Mouse (Mus musculus) adrenal gland, postnatal 0 days (tissue): Measurements from ENCODE around the gene Trap1a. TPM values are rescaled to one million over a fixed set of nuclear protein-coding genes. Genes with fewer than 3 reads are reported as not detected.

Source experiments
- polyA plus RNA-seq: library from polyadenylated mRNA; unstranded; fragments of >200 nt; fragmentation: Nextera tagmentation; extraction: Ambion mirVana; gene quantifications from 2 replicates; pipeline ENCODE4 v1.2.1, GENCODE M21; 2015

The Trap1a gene
- polyA plus RNA-seq = 0.11 TPM in 1 of 2 replicates, not detected in the other

DNA sequence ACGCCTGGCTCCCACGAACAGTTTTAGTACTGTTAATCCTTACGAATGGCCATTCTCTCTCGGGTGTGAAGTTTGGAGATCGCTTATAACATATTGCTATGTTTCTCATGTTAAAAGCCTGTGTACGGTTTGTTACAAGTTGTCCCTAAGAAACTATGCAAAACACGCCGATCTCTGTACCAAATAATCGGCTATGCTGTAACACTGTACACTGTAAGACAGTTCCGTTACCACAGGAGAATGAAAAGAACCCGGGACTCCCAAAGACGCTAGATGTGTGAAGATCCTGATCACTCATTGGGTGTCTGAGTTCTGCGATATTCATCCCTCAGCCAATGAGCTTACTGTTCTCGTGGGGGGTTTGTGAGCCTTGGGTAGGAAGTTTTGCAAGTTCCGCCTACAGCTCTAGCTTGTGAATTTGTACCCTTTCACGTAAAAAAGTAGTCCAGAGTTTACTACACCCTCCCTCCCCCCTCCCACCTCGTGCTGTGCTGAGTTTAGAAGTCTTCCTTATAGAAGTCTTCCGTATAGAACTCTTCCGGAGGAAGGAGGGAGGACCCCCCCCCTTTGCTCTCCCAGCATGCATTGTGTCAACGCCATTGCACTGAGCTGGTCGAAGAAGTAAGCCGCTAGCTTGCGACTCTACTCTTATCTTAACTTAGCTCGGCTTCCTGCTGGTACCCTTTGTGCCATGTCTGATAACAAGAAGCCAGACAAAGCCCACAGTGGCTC lies at the start of gene Trap1a:
Gene Trap1a (plus strand): TSS at position 421 of the 732 bp plus-strand sequence.

Other genes with a start within 250 kb of the Trap1a start
- 2.2 and 2.8 TPM in 2 replicates for gene Serpina7, start 248.4 kb upstream of the Trap1a start, polyA plus RNA-seq
- not detected in 2 replicates for gene 4930513O06Rik, start 247.4 kb upstream of the Trap1a start, polyA plus RNA-seq
- gene 4933428M09Rik, start 154.5 kb upstream of the Trap1a start, polyA plus RNA-seq = 0.13 TPM in 1 of 2 replicates, not detected in the other
- gene Mum1l1, start 123.6 kb upstream of the Trap1a start, polyA plus RNA-seq = 10.1 and 11.8 TPM in 2 replicates
- 1.6 and 1.7 TPM in 2 replicates for gene D330045A20Rik, start 146.7 kb downstream of the Trap1a start, polyA plus RNA-seq
- gene Rnf128, start 229.6 kb downstream of the Trap1a start, polyA plus RNA-seq = 25.0 and 50.4 TPM in 2 replicates